Mouse (Mus musculus) embryonic facial prominence, embryonic 11.5 days (tissue): ENCODE data around the gene Rimbp2. TPM values are rescaled to one million over a fixed set of nuclear protein-coding genes. Genes with fewer than 3 reads are reported as not detected.

ENCODE experiments used
- ATAC-seq: fragments of 200-750 bp; cut with Nextera tagmentation; replicated peaks from 2 replicates; pipeline ENCODE4 v1.8.0; 2017; ENCODE audit warnings: low read depth; ENCODE audit not compliant: insufficient number of reproducible peaks, low FRiP score, low TSS enrichment
- DNase-seq: peaks from one replicate; pipeline ENCODE4 v3.0.0-alpha.2; 2015; ENCODE audit warnings: low spot score
- H3K27ac ChIP-seq: fragments of 300-500 bp; sonication (generic); replicated peaks from 2 replicates; pipeline ENCODE4 v1.5.1; 2014; ENCODE audit warnings: mild to moderate bottlenecking, low read depth, low read length, control low read depth
- H3K27me3 ChIP-seq: fragments of 300-500 bp; sonication (generic); 2 replicates; pipeline ENCODE4 v1.6.1; 2014; ENCODE audit warnings: mild to moderate bottlenecking, low read length, moderate library complexity, mixed read lengths; ENCODE audit not compliant: control insufficient read depth, insufficient read depth
- H3K36me3 ChIP-seq: fragments of 300-500 bp; sonication (generic); replicated peaks from 2 replicates; pipeline ENCODE4 v1.6.1; 2014; ENCODE audit warnings: low read depth, mild to moderate bottlenecking, low read length, moderate library complexity, mixed read lengths; ENCODE audit not compliant: control insufficient read depth, insufficient read depth
- H3K4me1 ChIP-seq: fragments of 300-500 bp; sonication (generic); 2 replicates; pipeline ENCODE4 v1.6.1; 2014; ENCODE audit warnings: low read length, mixed read lengths; ENCODE audit not compliant: control insufficient read depth, insufficient read depth
- H3K4me2 ChIP-seq: fragments of 300-500 bp; sonication (generic); 2 replicates; pipeline ENCODE4 v1.6.1; 2014; ENCODE audit warnings: low read depth, mild to moderate bottlenecking, control low read depth, low read length, moderate library complexity
- H3K4me3 ChIP-seq: fragments of 300-500 bp; sonication (generic); 2 replicates; pipeline ENCODE4 v1.5.1; 2014; ENCODE audit warnings: low read depth, low read length, control low read depth
- H3K9ac ChIP-seq: fragments of 300-500 bp; sonication (generic); replicated peaks from 2 replicates; pipeline ENCODE4 v1.6.1; 2014; ENCODE audit warnings: mild to moderate bottlenecking, control low read depth, low read length
- H3K9me3 ChIP-seq: fragments of 300-500 bp; sonication (generic); replicated peaks from 2 replicates; pipeline ENCODE4 v1.6.1; 2016; ENCODE audit warnings: mild to moderate bottlenecking, low read length, inconsistent platforms, mixed read lengths; ENCODE audit not compliant: control insufficient read depth
- WGBS: fragments of 180-500 bp; shearing (Covaris S2); extraction: QIAGEN DNeasy Blood & Tissue Kit; methylation state at CpG from one replicate; pipeline ENCODE4 v1.1.7; 2014; 5-methylcytosine and 5-hydroxymethylcytosine counted together
- polyA plus RNA-seq: library from polyadenylated mRNA; unstranded; fragments of >200 nt; fragmentation: Nextera tagmentation; extraction: Ambion mirVana; gene quantifications from 2 replicates; pipeline ENCODE4 v1.2.1, GENCODE M21; 2014

Rimbp2 gene
- polyA plus RNA-seq, 1 experiment from 2014 or later, result 0.69 TPM

GRCm38 (mm10) chr5:128776386-128776785 is 176.9 kb downstream of the Rimbp2 start:
- Histone ChIP-seq H3K27ac (no peak overlapping the region), H3K4me3 (no peak overlapping the region), H3K4me2 (no peak overlapping the region), H3K9ac (no peak overlapping the region), H3K4me1 (no peaks in the 10 kb centered on the region), H3K36me3 (no peaks in the 10 kb centered on the region), H3K9me3 (no peaks in the 10 kb centered on the region), H3K27me3 (no peaks in the 10 kb centered on the region)
- no peak for DNase-seq
- ATAC-seq, result no peak
- WGBS, result 65% methylated on average over 2 of the region's 2 CpGs

DNA sequence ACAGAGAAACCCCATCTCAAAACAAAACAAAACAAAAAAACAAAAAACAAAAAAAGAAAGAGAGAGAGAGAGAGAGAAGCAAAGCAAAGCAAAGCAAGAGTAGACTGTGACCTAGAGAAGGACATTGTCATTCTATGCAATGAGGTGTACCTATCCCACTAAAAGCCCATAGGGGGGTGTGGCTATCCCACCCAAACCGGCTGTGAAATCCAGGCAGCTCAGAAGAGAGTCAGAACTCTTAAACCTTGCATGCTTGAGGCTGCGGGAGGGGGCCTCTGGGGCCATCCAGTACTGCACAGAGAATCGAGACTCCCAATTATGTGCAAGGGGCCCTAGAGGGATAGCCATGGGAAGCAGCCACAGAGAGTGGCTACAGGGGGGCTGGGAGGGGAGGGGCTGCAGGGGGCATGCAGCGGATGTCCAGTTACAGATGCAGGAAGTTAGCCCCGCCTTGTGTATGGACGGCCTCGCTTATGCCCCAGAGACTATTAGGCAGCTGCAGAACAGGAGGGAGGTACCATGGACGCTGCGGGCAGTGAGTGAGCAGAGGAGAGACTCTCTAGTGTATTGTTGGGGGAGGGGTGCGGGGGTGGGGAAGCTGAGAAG is 184.2 kb downstream of the Rimbp2 start:
- H3K4me3 ChIP-seq, result 0 out of 2 replicates have a peak overlapping the region, but pooled peaks have one; percentile 6
- DNase-seq, result peak; percentile 68

GRCm38 (mm10) chr5:128761118-128761517 is 192.2 kb downstream of the Rimbp2 start:
- ATAC-seq, result no peak
- Histone ChIP-seq H3K9ac (no peak overlapping the region), H3K4me3 (no peak overlapping the region), H3K9me3 (no peaks in the 10 kb centered on the region), H3K36me3 (no peaks in the 10 kb centered on the region), H3K27ac (no peak overlapping the region), H3K4me1 (no peaks in the 10 kb centered on the region), H3K4me2 (no peak overlapping the region), H3K27me3 (no peaks in the 10 kb centered on the region)
- WGBS, result 45% methylated on average over 8 of the region's 8 CpGs
- DNase-seq, result no peak

More for the DNA sequence above, 184.2 kb downstream of the Rimbp2 start:
- no peaks in the 10 kb centered on the region for H3K36me3 ChIP-seq
- H3K27ac ChIP-seq, result 0 out of 2 replicates have a peak overlapping the region, but pooled peaks have one; percentile 16
- no peaks in the 10 kb centered on the region for H3K9me3 ChIP-seq
- WGBS, result 4% methylated on average over 10 of the region's 10 CpGs
- peak; percentile 92 for ATAC-seq
- H3K27me3 ChIP-seq, result no peaks in the 10 kb centered on the region
- H3K4me1 ChIP-seq, result no peaks in the 10 kb centered on the region
- H3K9ac ChIP-seq, result no peak overlapping the region
- H3K4me2 ChIP-seq, result 0 out of 2 replicates have a peak overlapping the region, but pooled peaks have one; percentile 22

DNA sequence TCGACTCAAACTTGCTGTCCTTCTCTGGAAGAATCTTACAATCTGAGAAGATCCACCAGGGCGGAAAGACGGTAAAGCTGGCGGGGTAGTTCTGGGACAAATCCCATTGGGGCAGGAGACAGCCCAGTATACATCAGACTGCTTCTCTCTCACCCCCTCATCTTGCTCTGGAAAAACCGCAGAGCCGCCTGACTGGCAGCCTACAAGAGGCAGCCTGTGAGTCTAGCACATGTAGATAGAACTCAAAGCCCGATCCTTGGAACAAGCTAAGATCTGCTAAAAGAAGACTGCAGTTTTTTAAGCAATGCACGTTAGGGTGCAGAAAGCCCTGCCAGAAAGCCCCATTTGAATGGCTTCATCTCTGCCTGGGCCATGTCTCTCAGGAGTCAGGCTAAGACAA is 207.0 kb downstream of the Rimbp2 start:
- no peak overlapping the region for H3K4me2 ChIP-seq
- ATAC-seq, result no peak
- no peak overlapping the region for H3K9ac ChIP-seq
- H3K4me3 ChIP-seq, result no peak overlapping the region
- no peak for DNase-seq
- WGBS, result 80% methylated on average over 8 of the region's 8 CpGs
- H3K9me3 ChIP-seq, result no peaks in the 10 kb centered on the region
- no peak overlapping the region for H3K27ac ChIP-seq
- no peaks in the 10 kb centered on the region for H3K27me3 ChIP-seq
- H3K36me3 ChIP-seq, result no peaks in the 10 kb centered on the region
- no peaks in the 10 kb centered on the region for H3K4me1 ChIP-seq

DNA sequence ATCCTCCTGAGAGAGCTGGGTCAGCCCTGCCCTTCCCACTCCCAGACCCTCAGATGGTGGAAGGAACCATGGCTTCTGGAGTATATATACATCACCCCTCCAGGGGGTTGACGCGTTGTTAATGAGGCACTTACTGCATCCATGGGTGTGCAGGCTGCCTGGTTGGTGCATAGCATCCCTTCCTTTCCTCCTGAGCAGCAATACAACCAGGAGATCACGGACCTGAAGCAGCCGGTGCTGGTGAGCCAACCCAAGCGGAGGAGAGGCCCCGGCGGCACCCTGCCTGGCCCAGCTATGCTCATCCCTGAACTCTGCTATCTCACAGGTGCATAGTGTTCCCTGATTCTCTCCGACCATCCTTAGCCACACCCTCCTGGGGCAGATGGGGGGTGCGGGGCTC is 208.1 kb downstream of the Rimbp2 start:
- 77% methylated on average over 9 of the region's 9 CpGs for WGBS
- H3K4me2 ChIP-seq, result no peak overlapping the region
- H3K4me3 ChIP-seq, result no peak overlapping the region
- H3K36me3 ChIP-seq, result no peaks in the 10 kb centered on the region
- H3K27ac ChIP-seq, result no peak overlapping the region
- ATAC-seq (no peak), DNase-seq (no peak)
- H3K9ac ChIP-seq, result no peak overlapping the region
- no peaks in the 10 kb centered on the region for H3K9me3 ChIP-seq
- H3K4me1 ChIP-seq, result no peaks in the 10 kb centered on the region
- no peaks in the 10 kb centered on the region for H3K27me3 ChIP-seq

DNA sequence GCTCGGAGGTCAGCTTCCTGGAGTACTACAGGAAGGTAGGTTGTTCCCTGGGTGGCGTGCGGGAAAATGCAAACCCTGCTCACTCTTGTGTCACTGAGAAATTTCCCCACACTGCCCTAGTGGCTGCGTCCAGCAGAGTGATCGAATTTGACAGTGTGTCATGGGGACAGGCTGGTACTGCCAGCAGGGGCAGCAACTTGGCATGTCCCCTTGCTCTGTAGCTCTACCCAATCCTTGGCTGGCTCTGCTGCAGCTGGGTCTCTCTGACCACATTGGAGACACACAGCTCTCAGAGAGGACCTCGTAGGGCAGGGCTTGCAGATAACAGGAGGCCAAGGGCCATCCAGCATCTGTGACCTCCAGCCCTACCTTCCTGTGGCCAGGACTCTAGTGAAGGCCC is 208.9 kb downstream of the Rimbp2 start:
- ATAC-seq (no peak), DNase-seq (no peak)
- Histone ChIP-seq H3K4me3 (no peak overlapping the region), H3K4me1 (no peaks in the 10 kb centered on the region), H3K27ac (no peak overlapping the region), H3K9ac (no peak overlapping the region), H3K9me3 (no peaks in the 10 kb centered on the region), H3K27me3 (no peaks in the 10 kb centered on the region; the same call in 1 of the 2 replicates), H3K36me3 (no peaks in the 10 kb centered on the region), H3K4me2 (no peak overlapping the region)
- 86% methylated on average over 6 of the region's 6 CpGs for WGBS

GRCm38 (mm10) chr5:128739838-128740171 is 213.5 kb downstream of the Rimbp2 start:
- no peak overlapping the region for H3K4me3 ChIP-seq
- DNase-seq, result peak; percentile 43
- no peaks in the 10 kb centered on the region for H3K4me1 ChIP-seq
- no peaks in the 10 kb centered on the region for H3K36me3 ChIP-seq
- 22% methylated on average over 8 of the region's 8 CpGs for WGBS
- no peak for ATAC-seq
- H3K27ac ChIP-seq, result no peak overlapping the region
- no peak overlapping the region for H3K4me2 ChIP-seq
- H3K27me3 ChIP-seq, result no peaks in the 10 kb centered on the region; the same call in 1 of the 2 replicates
- no peaks in the 10 kb centered on the region for H3K9me3 ChIP-seq
- H3K9ac ChIP-seq, result no peak overlapping the region

GRCm38 (mm10) chr5:128739168-128739837 is 214.0 kb downstream of the Rimbp2 start:
- Histone ChIP-seq H3K9me3 (no peaks in the 10 kb centered on the region), H3K27ac (no peak overlapping the region), H3K36me3 (no peaks in the 10 kb centered on the region), H3K4me1 (no peaks in the 10 kb centered on the region), H3K4me3 (no peak overlapping the region), H3K4me2 (no peak overlapping the region), H3K27me3 (no peaks in the 10 kb centered on the region; the same call in 1 of the 2 replicates), H3K9ac (no peak overlapping the region)
- no peak for DNase-seq
- ATAC-seq, result peak; percentile 80; the same call in 1 of the 2 replicates
- 23% methylated on average over 16 of the region's 17 CpGs for WGBS
